Mouse (Mus musculus) heart, adult 9 months (tissue): ENCODE data around the gene Cnga1.

Experiments used
- DNase-seq, 2 experiments: peaks; one replicate each; pipeline ENCODE4 v3.0.0; 2022; ENCODE audit warnings: low spot score in 2 of 2

Gene Cnga1

DNA sequence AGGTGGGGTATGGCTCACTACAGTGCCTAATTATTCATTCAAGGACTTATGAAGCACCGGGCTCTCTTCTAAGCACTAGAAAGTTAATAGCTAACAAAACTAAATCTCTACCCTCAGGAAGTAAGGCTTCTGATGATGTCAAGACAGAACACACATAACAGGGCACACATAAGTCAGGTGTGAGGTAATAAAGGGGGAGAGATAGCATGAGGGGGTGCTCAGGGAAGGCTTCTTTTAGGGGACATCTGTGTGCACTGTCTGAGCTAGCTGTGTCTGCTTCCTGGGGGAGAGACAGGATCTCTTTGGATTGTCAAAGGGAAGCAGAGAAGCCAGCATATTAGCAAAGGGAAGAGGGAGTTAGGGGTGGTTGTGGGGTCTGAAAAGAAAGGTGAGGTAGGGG lies at the start of gene Cnga1:
TSS of gene Cnga1 (minus strand) at position 101 of the 400 bp plus-strand sequence.
- no peak for DNase-seq

GRCm38 (mm10) chr5:72690516-72690915 lies 46.4 kb upstream of the Cnga1 start:
- DNase-seq = no peak

GRCm38 (mm10) chr5:72689556-72689955 lies 45.5 kb upstream of the Cnga1 start:
- no peak for DNase-seq

GRCm38 (mm10) chr5:72681451-72681850 lies 37.4 kb upstream of the Cnga1 start:
- DNase-seq = no peak

GRCm38 (mm10) chr5:72674994-72675542 lies 31.0 kb upstream of the Cnga1 start:
- DNase-seq = no peak

DNA sequence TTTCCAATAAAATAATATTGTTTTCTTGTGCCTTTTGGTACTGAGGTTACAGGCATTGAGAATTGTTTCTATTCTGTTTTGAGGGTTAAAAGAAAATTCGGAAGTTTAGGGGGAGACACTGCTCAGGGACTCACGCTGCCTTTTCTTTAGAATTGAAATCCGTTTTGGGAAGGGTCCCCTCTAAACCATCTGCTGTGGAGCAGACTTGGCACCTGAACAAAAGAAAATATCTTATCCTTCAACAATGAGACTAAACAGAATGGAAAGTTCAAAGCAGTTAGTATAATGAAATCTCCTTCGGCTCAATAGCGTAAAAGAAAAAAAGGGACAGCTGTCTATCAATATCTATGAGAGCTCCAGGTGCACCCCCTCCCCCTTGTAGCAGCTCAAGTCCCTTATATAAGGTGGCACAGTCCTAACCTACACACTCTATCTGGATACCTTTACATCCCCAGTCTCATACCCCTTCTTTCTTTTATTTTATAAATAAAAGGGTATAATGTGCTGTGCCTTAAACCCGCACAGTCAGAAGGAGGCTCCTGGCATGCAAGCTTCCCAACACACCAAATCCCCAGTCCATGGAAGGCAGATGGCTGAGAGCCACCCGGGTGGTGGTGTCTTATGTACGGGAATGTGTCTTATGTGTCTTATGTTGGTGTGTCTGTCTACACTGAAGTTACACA lies 27.1 kb upstream of the Cnga1 start:
- no peak for DNase-seq

- no peak for DNase-seq
These were observed 24.3 kb upstream of the Cnga1 start for GRCm38 (mm10) chr5:72668351-72668750.

- DNase-seq = no peak
These were observed 22.4 kb upstream of the Cnga1 start for GRCm38 (mm10) chr5:72666428-72666827.

DNA sequence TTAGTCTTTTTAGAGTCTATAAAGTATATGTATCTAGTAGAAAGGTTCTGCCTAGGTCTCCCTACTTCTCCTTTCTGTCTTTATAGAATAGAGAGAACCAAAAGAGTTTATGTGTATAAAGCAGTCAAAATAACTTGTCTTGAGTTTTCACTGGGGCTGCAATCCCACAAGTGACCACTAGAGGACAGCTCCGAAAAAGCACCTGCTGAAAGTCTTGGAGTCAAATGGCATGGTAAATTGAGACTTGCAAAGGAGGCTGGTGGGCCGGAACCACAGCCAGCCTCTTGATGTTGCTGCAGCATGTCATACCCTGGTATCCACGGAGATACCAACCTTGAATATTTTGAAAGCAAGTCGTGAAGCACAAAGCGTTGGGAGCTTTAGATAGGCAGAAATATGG lies 21.2 kb upstream of the Cnga1 start:
- peak in 1 of 2 experiments; percentile 5 for DNase-seq

GRCm38 (mm10) chr5:72664854-72665253 lies 20.8 kb upstream of the Cnga1 start:
- DNase-seq = no peak

GRCm38 (mm10) chr5:72664126-72664525 lies 20.1 kb upstream of the Cnga1 start:
- no peak for DNase-seq

DNA sequence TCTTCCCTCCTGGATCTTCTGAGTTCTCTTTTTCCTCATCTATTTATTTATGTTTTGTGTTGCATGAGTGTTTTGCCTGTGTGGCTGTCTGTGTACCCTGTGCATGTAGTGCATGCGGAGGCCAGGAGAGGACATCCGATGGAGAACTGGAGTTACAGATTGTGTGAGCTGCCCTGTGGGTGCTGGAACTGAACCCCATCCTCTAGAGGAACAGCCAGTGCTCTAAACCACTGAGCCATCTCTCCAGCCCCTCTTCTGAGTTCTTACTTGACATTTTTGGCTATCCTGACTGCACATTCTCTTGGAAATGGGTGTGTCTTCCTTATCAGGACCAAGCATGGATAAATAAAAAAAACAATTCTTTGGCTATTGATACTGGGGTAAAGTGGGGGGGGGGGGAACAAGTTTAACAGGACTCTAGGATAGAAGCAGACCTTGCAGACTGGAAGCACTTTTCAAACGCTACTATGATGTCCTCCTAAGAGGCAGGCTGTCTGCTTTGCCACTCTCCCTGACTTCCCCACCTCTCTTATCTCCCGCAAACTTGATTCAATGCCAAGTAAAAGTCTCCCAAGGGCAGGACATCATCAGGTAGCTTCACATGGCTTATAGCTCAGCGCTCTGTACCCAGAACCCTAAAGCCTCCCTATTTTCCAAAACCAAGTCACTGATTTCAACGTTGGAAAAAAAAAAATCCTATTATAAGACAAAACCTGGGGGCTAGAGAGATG lies 17.1 kb upstream of the Cnga1 start:
- DNase-seq = no peak

DNA sequence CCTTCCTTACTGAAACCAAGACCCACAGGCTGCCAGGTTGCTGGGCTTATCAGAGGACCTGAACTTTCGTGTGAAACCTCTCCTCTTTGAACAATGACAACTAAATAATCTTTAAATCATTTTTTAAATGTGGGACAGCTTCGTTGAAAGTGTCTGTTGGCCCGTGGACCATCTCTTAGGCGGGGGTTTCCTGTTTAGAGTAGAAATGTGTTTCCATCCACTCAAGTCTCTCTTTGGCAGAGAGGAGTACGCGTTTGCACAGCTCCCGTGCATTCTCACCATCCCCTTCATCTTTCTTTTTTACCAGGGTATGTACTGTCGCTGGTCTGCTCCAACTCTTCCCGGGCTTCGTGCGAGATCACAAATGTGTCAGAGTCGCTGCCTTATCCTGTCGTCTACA lies 14.3 kb upstream of the Cnga1 start:
- DNase-seq = no peak

DNA sequence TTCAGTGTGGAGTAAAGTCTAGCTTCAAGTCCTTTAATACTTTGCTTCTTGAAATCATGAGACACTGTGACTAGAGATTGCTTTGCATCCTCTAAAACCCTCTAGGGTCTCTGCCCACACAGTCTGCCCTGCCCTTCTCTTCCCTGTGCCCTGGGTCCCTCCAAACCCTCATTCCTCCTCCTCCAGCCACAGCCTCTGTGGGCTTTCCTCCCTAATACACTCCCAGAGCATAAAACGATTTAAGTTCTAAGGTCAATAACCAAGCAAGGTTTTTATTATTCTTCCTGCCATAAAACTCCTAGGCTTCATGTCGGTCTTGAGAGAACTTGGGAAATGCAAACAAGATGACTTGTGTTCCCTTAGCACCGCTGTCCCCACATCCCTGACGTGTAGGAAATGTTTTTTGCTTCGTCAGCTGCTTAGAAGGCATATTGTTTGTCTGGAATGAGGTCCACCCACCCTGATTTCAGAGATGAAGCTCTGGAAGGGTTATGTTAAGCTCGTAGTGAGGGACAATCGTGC lies 12.3 kb upstream of the Cnga1 start:
- no peak for DNase-seq

DNA sequence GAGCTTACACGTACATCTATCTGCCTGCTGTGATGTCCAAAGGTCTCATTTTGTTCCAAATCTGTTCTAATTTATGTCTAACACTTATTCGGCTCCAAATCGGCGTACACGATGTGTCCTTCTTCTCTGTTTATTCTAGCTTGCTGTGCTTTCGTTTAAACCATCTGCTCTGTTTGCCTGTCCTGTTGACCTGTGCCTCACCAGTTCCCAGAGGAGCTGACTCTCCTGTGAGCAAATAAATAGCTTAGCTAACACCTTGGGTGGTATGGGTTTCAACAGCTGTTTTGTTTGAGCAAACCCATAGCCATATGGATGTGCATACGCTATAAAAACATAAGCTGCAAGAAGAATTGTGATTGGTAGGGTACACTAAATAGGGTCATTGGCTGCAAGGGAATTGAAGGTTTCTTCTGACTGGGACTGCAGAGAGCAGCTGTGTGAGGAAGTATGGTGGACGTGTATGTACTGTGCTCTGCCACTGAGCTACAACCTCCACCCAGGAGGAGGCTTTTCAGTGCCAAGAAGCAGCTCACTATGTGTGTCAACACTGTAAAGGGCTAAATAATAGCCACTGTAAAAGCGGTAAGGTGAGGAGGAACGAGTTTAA lies 9.1 kb upstream of the Cnga1 start:
- no peak for DNase-seq

DNA sequence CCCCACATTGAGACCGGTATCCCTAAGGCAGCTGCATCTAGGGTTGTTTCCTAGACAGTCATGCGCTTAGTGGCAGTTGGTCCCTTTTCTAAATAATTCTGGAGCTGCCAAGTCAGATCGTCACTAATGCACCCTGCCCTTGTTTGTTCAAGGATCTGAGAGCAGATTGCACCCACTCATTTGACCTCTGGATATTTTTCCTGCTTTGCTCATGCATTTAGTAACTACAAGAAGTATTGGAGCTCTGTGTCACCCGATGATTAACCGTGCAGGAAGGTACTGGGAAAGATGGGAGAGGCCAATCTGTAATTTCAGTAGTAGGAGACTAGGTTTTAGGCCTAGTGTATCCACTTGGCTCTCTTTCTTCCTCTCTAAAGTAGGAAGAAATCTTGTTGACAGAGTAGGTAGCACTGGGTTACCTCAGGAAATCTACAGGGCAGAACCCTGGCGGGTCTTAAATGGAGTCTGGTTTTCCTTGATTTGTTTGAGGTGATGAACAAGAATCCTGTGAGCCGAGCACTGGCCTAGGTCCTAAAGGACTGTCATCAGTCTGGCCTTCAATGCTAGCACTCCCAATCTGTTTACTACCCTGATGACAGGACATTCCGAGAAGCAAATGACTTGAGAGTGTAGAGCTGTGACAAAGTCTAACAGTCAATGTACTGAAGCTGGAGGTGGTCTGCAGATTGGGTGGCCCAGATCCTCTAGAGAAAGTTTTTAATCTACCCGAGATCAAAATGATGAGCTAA lies 5.1 kb upstream of the Cnga1 start:
- DNase-seq = no peak

- no peak for DNase-seq
These were observed 4.0 kb upstream of the Cnga1 start for GRCm38 (mm10) chr5:72647958-72648595.

- peak; percentile 13 to 17 for DNase-seq
These were observed 3.4 kb upstream of the Cnga1 start, which contains the start of gene Nipal1 for GRCm38 (mm10) chr5:72647418-72647907. Gene Nipal1, plus strand, starts transcription at chr5:72647795.

DNA sequence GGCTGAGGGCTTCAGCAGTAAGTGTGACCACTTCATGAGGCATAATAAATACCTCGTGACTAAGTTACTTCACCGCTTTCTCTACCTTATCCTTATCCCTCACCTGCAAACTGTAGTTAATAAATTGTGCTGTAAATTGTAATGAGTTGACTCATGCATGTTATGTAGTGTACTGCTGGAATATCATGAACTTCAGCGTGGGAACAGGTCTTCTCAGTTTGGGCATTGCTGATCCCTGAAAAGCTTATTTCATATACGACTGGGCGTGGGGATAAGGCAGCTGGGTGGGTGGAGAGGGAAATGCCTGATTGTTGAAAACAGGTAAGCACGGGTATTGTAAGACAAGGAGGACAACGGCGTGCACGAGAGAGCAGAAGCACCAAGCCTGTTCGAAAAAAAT lies 2.9 kb upstream of the Cnga1 start:
- DNase-seq = no peak

GRCm38 (mm10) chr5:72646131-72646530 lies 2.1 kb upstream of the Cnga1 start:
- no peak for DNase-seq

DNA sequence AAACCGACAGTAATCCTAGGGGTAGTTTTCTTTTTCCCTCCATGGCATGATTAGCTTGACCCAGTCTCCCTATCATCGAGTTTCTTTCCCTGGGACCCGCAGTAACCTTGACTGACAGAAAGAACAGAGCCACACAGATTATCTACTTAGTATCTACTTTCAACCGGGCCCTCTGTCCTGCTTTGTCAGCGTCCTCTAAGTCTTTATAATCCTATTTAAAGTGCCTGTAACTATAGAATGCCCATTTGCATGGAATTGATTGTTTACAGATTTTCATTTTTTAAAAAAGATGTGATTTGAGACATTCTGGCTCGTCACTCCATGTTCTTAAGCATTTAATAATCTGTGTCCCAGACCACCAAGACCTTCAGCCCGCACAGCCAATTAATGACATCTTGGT lies 420 bp downstream of the Cnga1 start:
- no peak for DNase-seq
